Mouse (Mus musculus) erythroblast, adult 5-6 weeks (primary cell): ENCODE measurements around the gene Fbxo27. TPM values are rescaled to one million over a fixed set of nuclear protein-coding genes. Genes with fewer than 3 reads are reported as not detected.

ENCODE experiments used
- ATAC-seq: replicated peaks from 2 replicates; pipeline ENCODE4 v1.8.0; 2016; ENCODE audit warnings: moderate number of reproducible peaks, mild to moderate bottlenecking, moderate TSS enrichment, inconsistent platforms; ENCODE audit not compliant: poor library complexity, low FRiP score, severe bottlenecking
- total RNA-seq, 2 experiments: library from RNA; stranded (forward) in 1 of 2; stranded (reverse) in 1 of 2; fragments of 150-400 nt in 1 of 2; fragments of 200-764, 138-1000 nt in 1 of 2; gene quantifications; 2 replicates each; pipeline versions ENCODE4 v1.2.3 to v1.2.4; 2015 to 2017; ENCODE audit warnings: low replicate concordance in 2 of 2

Gene Fbxo27
- total RNA-seq, 2 experiments from 2014 or later, result not detected

DNA sequence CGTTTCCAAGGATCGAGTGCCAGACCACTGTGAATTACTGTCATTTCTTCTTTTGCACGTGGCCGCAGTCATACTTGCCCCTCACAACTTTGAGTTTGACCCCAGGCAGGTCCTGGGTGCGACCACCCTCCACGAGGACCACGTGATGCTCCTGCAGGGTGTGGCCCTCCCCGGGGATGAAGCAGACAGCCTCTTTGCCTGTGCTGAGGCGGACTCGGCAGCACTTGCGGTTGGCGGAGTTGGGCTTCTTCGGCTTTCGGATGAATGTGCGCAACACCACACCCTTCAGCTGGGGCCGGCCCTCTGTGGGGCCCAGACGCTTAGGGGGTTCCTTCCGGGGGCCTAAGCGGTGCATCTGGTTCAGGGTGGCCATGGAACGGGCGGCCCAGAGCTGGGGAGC is 47.2 kb downstream of the Fbxo27 start:
- ATAC-seq, result no peak

- ATAC-seq, result 0 out of 2 replicates have a peak, but pooled peaks have one; percentile 2
Measured at GRCm38 (mm10) chr7:28740949-28741348, 48.3 kb downstream of the Fbxo27 start.

DNA sequence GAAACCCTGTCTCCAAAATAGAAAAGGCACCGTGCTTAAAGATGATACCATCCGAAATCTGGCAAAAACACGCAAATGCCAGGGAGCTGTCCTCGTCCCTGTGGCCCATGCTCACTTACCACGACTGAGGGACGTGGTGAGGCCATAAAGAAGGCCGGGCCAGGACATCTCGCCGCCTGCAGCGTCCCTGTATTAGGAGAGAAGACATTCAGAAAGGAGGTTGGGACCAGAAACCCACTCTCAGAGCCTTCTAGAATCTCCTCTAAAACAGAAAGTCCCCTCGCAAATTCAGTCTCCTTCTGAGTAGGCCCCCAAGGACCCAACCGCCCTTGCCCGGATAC is 48.7 kb downstream of the Fbxo27 start:
- ATAC-seq, result peak; percentile 26

DNA sequence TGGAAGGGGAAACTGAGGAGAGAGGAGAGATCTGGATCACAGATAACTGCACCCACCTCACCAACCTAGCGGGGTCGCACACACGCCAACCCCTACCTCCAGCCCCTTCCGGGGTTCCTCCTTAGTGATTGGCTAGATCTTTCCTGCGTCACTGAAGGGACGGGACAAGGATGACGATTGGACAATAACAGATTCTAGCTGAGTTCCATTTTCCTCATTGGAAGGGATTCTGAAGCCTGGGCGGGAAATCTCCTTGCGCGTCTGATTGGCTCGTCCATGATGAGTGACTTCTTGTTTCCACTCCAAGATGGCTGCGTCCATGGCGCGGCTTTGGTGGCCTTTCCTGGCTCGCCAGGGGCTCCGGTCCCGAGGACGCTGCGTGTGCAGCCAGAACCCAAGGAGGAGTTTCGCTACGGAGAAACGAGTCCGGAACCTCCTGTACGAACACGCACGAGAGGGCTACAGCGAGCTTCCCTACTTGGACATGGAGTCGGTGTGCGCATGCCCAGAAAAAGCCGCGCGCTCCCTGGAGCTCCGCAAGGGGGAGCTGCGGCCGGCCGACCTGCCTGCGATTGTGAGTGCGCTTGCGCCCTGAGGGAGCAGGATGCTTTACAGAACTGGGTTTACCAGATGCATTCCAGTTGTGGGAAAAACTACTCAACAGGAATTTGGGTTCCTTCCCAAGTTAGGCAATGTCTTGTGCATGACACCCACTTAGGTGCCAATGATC is 49.2 kb downstream of the Fbxo27 start, which contains the start of the genes Mrps12 and Sars2:
Gene Mrps12, minus strand, starts transcription at position 112 of the 730 bp plus-strand sequence.
Gene Sars2, plus strand, starts transcription at position 284 of the 730 bp plus-strand sequence.
- peak; percentile 95 for ATAC-seq

Other genes starting within 250 kb of the Fbxo27 start
- 6.9 TPM in 1 of 2 replicates, not detected in the other for gene Lrfn1, start 240.9 kb upstream of the Fbxo27 start, total RNA-seq (2015; ENCODE audit: low replicate concordance)
- gene Lrfn1, start 240.9 kb upstream of the Fbxo27 start, total RNA-seq (2017; ENCODE audit: low replicate concordance), result not detected in 2 replicates
- not detected in 2 replicates for gene Ifnl2, start 182.4 kb upstream of the Fbxo27 start, total RNA-seq (2015; ENCODE audit: low replicate concordance)
- not detected in 2 replicates for gene Ifnl2, start 182.4 kb upstream of the Fbxo27 start, total RNA-seq (2017; ENCODE audit: low replicate concordance)
- not detected in 2 replicates for gene Ifnl3, start 170.0 kb upstream of the Fbxo27 start, total RNA-seq (2015; ENCODE audit: low replicate concordance)
- gene Ifnl3, start 170.0 kb upstream of the Fbxo27 start, total RNA-seq (2017; ENCODE audit: low replicate concordance), result not detected in 2 replicates
- gene Sycn, start 152.0 kb upstream of the Fbxo27 start, total RNA-seq (2015; ENCODE audit: low replicate concordance), result not detected in 2 replicates
- not detected in 2 replicates for gene Sycn, start 152.0 kb upstream of the Fbxo27 start, total RNA-seq (2017; ENCODE audit: low replicate concordance)
- gene Nccrp1, start 145.6 kb upstream of the Fbxo27 start, total RNA-seq (2015; ENCODE audit: low replicate concordance), result 0.84 TPM in 1 of 2 replicates, not detected in the other
- gene Nccrp1, start 145.6 kb upstream of the Fbxo27 start, total RNA-seq (2017; ENCODE audit: low replicate concordance), result not detected in 2 replicates
- gene Samd4b, start 94.7 kb upstream of the Fbxo27 start, total RNA-seq (2015; ENCODE audit: low replicate concordance), result 7.3 and 11.9 TPM in 2 replicates
- gene Samd4b, start 94.7 kb upstream of the Fbxo27 start, total RNA-seq (2017; ENCODE audit: low replicate concordance), result 3.1 and 4.8 TPM in 2 replicates
- gene Pak4, start 94.7 kb upstream of the Fbxo27 start, total RNA-seq (2015; ENCODE audit: low replicate concordance), result 3.1 and 3.5 TPM in 2 replicates
- gene Pak4, start 94.7 kb upstream of the Fbxo27 start, total RNA-seq (2017; ENCODE audit: low replicate concordance), result 2.0 and 6.4 TPM in 2 replicates
- not detected in 2 replicates for gene Acp7, start 61.5 kb upstream of the Fbxo27 start, total RNA-seq (2015; ENCODE audit: low replicate concordance)
- gene Acp7, start 61.5 kb upstream of the Fbxo27 start, total RNA-seq (2017; ENCODE audit: low replicate concordance), result not detected in 2 replicates
- 1.3 TPM in 1 of 2 replicates, not detected in the other for gene Fbxo17, start 24.0 kb downstream of the Fbxo27 start, total RNA-seq (2015; ENCODE audit: low replicate concordance)
- gene Fbxo17, start 24.0 kb downstream of the Fbxo27 start, total RNA-seq (2017; ENCODE audit: low replicate concordance), result 2.4 TPM in 1 of 2 replicates, not detected in the other
- gene Mrps12, start 49.0 kb downstream of the Fbxo27 start, total RNA-seq (2015; ENCODE audit: low replicate concordance), result 31.1 and 44.8 TPM in 2 replicates
- gene Mrps12, start 49.0 kb downstream of the Fbxo27 start, total RNA-seq (2017; ENCODE audit: low replicate concordance), result 6.1 and 8.1 TPM in 2 replicates
- gene Sars2, start 49.1 kb downstream of the Fbxo27 start, total RNA-seq (2015; ENCODE audit: low replicate concordance), result 0.84 TPM in 1 of 2 replicates, not detected in the other
- 1.8 and 4.3 TPM in 2 replicates for gene Sars2, start 49.1 kb downstream of the Fbxo27 start, total RNA-seq (2017; ENCODE audit: low replicate concordance)
- gene Ccer2, start 63.3 kb downstream of the Fbxo27 start, total RNA-seq (2015; ENCODE audit: low replicate concordance), result not detected in 2 replicates
- not detected in 2 replicates for gene Ccer2, start 63.3 kb downstream of the Fbxo27 start, total RNA-seq (2017; ENCODE audit: low replicate concordance)
- 18.3 and 21.5 TPM in 2 replicates for gene Sirt2, start 73.9 kb downstream of the Fbxo27 start, total RNA-seq (2015; ENCODE audit: low replicate concordance)
- 6.0 and 9.8 TPM in 2 replicates for gene Sirt2, start 73.9 kb downstream of the Fbxo27 start, total RNA-seq (2017; ENCODE audit: low replicate concordance)
- 2.9 and 3.8 TPM in 2 replicates for gene Nfkbib, start 74.7 kb downstream of the Fbxo27 start, total RNA-seq (2015; ENCODE audit: low replicate concordance)
- 2.2 and 3.6 TPM in 2 replicates for gene Nfkbib, start 74.7 kb downstream of the Fbxo27 start, total RNA-seq (2017; ENCODE audit: low replicate concordance)
- gene Rinl, start 96.1 kb downstream of the Fbxo27 start, total RNA-seq (2015; ENCODE audit: low replicate concordance), result 21.1 and 25.0 TPM in 2 replicates
- gene Rinl, start 96.1 kb downstream of the Fbxo27 start, total RNA-seq (2017; ENCODE audit: low replicate concordance), result 9.9 and 13.4 TPM in 2 replicates
- gene Hnrnpl, start 115.7 kb downstream of the Fbxo27 start, total RNA-seq (2015; ENCODE audit: low replicate concordance), result 98.6 and 172 TPM in 2 replicates
- gene Hnrnpl, start 115.7 kb downstream of the Fbxo27 start, total RNA-seq (2017; ENCODE audit: low replicate concordance), result 98.1 and 140 TPM in 2 replicates
- 36.6 and 59.0 TPM in 2 replicates for gene Ech1, start 132.4 kb downstream of the Fbxo27 start, total RNA-seq (2015; ENCODE audit: low replicate concordance)
- 23.2 and 31.8 TPM in 2 replicates for gene Ech1, start 132.4 kb downstream of the Fbxo27 start, total RNA-seq (2017; ENCODE audit: low replicate concordance)
- gene Lgals4, start 141.0 kb downstream of the Fbxo27 start, total RNA-seq (2015; ENCODE audit: low replicate concordance), result 1.7 TPM in 1 of 2 replicates, not detected in the other
- 2.4 TPM in 1 of 2 replicates, not detected in the other for gene Lgals4, start 141.0 kb downstream of the Fbxo27 start, total RNA-seq (2017; ENCODE audit: low replicate concordance)
- not detected in 2 replicates for gene Lgals7, start 171.0 kb downstream of the Fbxo27 start, total RNA-seq (2015; ENCODE audit: low replicate concordance)
- not detected in 2 replicates for gene Lgals7, start 171.0 kb downstream of the Fbxo27 start, total RNA-seq (2017; ENCODE audit: low replicate concordance)
- gene Capn12, start 188.6 kb downstream of the Fbxo27 start, total RNA-seq (2015; ENCODE audit: low replicate concordance), result not detected in 2 replicates
- gene Capn12, start 188.6 kb downstream of the Fbxo27 start, total RNA-seq (2017; ENCODE audit: low replicate concordance), result 0.26 and 0.42 TPM in 2 replicates